Mouse (Mus musculus): Measurements from ENCODE around the gene Coro2a.
A peak's percentile ranks its signal among the peaks of the same experiment; 100 is the strongest.
"Not testable (repeated sequence)": the region's sequence is repeated elsewhere in the genome, so short reads cannot be mapped to it uniquely, and the experiment has no call there.

The Coro2a gene

GRCm38 (mm10) chr4:46611181-46611580 is 9.2 kb upstream of the Coro2a start:
- DNase-seq = peak; percentile 91

- no peak for DNase-seq
These were observed 5.6 kb upstream of the Coro2a start for GRCm38 (mm10) chr4:46607601-46608000.

DNA sequence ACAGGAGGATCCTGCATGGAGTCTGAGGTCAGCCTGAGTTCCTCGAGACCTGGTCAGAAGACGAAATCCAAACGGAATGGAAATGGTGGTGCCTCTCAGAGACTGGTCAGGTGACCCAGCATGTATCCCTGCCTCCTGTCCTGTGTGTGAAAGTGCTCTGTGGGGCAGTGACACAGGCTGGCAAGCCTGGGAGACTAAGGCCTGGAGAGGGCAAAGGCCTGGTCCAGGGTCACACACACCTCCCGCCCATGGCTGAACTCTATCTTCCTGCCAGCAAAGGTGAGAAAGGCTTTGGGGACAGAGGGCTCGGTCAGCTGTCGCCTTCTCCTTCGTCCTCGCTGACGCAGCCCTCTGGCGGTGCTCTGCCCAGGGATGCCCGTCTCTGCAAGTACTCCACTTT is 3.4 kb upstream of the Coro2a start:
- DNase-seq = no peak

DNA sequence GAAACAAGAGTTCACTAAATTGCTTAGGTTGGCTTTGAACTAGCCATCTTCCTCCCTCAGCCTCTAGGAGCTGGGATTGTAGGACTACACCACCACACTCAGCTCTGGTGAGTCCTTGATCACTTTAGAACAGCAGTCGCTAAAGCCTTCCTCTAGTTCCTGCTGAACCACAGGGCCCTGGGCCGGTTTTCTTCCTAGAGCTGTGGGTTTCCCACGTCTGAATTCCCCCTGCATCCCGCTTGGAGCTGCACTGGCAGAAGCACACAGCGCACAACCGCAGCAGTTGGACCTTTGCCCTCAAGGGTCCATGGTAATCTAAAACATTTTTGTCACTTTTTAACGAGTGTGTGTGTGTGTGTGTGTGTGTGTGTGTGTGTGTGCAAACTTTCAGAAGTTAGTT is 702 bp upstream of the Coro2a start:
- DNase-seq = no peak

- no peak for DNase-seq
These were observed 651 bp downstream of the Coro2a start for GRCm38 (mm10) chr4:46601258-46601843.

DNA sequence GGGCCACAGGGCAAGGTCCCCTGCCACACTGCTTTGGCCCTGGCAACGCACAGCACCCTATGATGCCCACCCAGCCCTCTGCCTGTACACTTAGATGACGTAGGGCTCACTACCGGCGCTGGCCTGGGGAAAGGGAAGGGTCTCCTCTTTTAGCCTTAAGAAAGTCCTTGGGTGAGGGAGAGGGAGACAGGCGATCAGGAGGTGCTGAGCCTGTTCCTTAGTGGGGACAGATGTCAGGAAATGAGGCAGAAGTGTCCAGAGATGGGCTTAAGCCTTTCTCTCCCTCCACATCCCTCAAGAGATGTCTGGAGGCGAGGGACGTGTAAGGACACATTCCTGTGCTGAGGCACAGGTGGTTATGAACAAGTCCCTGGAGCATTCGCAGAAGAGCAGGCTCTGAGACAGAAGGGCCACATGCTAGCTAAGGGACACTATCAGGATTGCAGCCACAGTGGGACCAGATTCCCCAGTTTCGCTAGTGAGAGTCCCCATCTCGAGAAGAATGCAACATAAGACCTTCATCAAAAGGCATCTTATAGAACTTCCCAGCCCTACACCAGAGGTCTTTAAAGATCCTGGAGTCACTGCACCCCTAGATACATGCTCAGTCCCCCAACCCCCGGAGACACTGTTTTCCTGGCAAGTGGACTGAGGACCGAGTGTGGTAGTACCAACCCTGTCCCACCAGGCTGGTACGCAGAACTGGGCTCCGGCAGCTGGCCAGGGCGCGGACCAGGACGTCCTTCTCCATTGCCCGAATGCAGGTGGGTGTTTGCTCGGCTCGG is 1.3 kb downstream of the Coro2a start:
- no peak for DNase-seq

DNA sequence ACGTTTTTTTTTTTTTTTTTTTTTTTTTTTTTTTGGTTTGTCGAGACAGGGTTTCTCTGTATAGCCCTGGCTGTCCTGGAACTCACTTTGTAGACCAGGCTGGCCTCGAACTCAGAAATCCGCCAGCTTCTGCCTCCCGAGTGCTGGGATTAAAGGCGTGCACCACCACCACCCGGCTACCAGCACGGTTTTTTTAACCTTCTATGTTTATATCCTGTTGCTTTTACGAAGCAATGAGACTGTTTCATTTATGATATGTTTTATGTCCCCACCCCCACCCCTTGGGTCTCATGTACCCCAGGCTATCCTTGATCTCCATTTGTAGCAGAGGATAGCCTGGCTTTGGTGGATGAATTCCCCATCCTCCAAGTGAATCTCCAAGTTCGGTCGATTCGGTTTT is 2.4 kb downstream of the Coro2a start:
- DNase-seq = not testable (repeated sequence)

DNA sequence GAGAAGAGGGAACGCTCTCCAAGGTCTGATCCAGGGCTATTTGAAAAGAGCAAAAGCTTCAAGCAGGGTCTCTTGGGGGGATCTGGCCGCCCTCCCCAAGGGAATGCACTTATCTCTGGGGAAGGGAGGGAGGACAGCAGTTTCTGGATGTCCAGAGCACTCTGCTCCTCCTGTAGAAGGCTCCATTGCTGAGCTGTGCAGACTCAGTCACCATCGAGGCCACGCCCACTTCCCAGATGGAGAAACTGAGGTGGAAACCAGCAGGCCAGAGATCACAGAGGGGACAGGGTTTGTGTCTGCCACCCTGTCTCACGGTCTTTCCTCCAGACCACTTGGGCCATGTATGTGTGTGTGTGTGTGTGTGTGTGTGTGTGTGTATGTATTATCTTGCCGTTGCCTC is 3.0 kb downstream of the Coro2a start:
- DNase-seq = no peak

GRCm38 (mm10) chr4:46598111-46598510 is 3.9 kb downstream of the Coro2a start:
- DNase-seq = no peak

DNA sequence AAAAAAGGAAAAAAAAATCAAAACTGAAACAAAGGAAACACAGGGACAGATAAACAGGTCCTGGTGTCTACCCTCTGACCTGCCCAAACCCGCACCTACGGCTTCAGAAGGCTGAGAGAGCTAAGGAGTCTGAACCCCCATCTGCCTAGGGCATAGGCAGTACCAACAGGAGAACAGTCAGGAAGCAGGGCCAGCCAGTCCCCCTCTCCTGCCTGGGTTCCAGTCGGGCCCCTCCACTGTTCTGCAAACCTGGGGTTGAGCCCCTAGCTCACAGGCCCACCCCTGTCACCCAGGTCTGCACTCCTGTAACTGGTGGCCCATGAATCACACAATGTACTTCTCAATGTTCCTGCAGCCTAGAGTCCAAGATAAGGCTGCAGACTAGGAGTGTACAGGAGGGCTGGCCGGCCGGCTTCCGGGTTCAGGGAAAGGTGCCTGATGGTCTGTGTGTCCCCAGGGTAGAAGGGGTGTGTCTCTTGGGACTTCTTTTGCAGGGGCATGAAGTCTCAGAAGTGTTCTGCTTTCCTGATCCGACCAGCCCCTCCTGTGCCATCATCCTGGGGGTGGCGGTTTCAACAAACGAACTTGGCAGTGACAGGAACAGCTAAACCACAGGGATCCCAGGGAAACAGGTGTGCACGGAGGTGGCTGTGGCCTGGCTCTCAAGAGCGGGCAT is 4.6 kb downstream of the Coro2a start:
- DNase-seq = no peak

DNA sequence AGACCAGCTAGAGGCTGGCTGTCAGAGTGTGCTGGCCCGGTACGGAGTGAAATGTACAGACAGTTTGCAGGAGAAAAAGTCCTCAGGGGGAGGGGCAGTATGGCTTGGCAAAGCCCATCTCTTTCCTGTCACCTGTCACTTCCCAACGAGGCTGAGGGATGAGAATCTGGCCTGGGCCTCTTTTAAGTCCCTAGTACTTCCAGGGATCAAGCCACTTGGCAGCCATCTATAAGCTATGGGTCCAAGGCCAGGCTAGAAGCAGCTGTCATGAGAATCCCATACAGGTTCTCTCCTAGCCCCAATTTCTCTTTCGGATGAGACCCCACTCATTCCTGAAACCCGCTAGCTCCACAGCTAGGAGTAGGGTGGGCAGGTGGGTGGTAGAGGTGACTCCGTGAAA is 5.6 kb downstream of the Coro2a start:
- DNase-seq = no peak

GRCm38 (mm10) chr4:46594131-46594530 is 7.9 kb downstream of the Coro2a start:
- no peak for DNase-seq

DNA sequence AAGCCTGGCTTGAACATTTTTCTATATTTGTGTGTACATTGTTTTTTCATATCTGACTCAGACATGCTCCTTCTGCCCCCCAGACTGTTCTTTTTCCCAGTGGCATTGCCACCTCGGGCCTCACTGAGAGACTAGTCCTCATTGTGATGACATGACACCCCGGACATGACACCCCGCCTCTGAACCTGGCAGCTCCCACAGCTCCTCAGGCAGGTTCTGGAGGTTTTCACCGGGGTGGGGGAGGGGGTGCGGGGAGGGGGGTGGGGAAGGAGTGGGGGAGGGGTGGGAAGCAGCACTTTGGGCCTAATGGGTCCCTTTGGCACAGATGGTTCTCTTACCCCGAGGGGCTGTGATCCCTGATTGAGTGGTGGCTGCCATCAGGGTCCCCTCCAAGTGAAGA is 8.5 kb downstream of the Coro2a start:
- DNase-seq = no peak

GRCm38 (mm10) chr4:46591833-46592520 is 10.0 kb downstream of the Coro2a start:
- DNase-seq = peak; percentile 29

DNA sequence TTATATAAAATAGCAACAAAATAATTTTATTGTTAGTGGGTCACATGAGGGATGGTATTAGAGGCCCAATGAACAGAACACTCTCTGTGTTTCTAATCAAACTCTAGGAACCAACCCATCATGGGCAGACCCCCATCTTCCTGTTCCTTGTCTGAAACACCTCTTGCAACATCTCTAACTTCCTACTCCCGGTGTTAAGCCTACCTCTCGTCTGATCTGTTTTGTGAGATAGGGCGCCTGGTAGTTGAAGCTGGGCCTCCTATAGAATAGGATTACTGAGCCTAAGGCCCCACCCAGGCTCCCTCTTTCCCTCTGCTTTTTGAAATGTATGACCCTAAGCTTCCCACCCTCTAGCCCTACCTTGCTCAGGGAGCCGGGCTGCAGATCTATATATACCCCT is 11.2 kb downstream of the Coro2a start:
- no peak for DNase-seq

GRCm38 (mm10) chr4:46589946-46590684 is 11.9 kb downstream of the Coro2a start:
- DNase-seq = no peak

GRCm38 (mm10) chr4:46589151-46589550 is 12.9 kb downstream of the Coro2a start:
- DNase-seq = no peak

DNA sequence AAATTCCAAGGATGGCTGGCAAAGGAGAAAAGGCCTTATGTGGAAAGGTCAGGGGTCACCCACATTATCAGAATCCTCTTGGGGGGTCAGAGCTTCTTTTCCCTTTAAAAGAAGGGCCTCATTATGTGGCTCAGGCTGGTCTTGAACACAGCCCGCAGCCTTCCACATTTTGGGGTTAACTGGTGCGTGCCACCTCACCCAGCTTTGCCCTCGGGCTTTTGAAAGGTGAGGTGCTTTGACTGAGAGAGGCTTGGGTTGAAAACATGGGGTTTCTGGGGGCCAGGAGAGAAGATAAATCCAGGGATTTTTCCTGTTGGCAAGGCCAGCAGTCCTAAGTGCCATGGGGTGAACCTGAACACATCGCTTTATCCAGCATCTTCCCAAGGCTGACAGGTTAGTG is 15.5 kb downstream of the Coro2a start:
- DNase-seq = no peak

DNA sequence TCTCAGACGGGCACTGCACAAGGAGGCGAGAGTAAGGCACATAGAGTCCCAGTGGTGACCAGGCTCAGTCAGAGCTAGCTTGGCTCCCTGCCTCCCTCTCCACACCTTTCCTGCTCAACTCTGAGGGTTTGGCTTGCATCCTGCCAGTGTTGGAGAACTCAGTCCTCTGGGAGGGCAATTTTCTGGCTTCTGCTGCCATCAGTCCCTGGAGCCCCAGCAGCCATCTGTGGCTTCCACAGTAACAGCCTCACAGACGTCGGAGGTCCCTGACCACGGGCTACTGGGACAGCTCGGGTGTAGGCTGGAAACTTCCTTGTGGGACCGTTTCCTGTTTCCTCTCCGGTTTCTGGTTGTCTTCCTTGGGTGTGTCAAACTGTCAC is 16.2 kb downstream of the Coro2a start:
- DNase-seq = no peak

DNA sequence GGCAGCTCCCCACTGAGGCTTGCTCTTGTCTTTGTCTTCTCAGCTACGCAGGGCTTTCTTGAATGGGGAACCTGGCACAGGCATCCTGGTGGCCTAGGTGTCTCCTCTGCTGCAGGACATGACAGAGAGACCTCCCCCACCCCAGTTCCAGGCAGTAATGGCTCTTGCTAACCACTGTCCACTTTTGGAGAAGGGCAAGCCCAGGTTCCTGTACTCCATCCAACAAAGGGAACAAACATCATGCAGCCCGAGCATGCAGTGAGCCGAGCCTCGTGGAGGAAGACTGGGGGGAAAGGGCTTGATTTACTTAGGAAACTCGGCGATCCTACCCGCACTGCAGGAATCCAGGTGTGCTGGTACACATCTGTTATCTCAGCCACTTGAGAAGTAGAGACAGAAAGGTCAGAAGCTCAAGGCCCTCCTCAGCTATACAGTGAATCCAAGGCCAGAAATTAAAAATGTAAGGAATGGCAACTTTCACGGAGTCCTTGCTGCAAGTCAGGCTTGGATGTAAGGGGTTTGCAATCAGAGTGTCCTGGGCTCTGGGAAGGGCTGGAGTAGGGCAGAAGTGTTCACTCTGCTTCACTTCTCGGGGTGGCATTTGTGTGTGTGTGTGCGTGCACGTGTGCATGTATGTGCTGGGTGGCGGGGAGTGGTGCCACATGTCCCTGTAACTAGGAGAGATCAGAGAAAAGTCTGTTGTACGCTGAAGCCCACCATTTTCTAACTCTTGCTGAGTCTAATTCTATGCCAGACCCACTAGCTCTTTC is 16.8 kb downstream of the Coro2a start:
- no peak for DNase-seq

DNA sequence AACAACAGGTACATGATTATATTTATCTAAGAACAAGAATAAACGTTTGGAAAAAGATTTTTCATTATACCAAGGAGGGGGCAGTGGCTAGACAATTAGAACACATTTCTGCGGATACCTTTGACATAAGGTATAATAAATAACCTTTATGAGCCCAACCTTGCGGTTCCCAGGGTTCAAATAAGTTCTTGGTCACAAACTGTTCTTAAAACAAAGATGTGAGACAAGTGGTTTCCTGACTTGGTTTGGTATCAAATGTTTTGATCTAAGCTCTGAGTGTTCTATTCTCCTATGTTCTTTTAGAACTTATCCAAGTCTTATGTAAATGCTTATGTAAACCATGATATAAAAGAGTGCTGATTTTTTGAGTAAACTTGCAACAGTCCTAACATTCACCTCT is 17.5 kb downstream of the Coro2a start:
- not testable (repeated sequence) for DNase-seq

GRCm38 (mm10) chr4:46584084-46584483 is 17.9 kb downstream of the Coro2a start:
- not testable (repeated sequence) for DNase-seq
